Mouse (Mus musculus): ENCODE results near the gene Rab11fip5. TPM values are rescaled to one million over a fixed set of nuclear protein-coding genes. Genes with fewer than 3 reads are reported as not detected.

The Rab11fip5 gene
- total RNA-seq, 2 experiments from 2014 or later = 20.2 to 26.7 TPM

Small RNA genes within 50 kb of the gene (microRNA-seq; reads per million reads assigned to microRNA genes)
- gene Mir705 = 0 reads per million in 2 experiments

Other genes starting within 250 kb of the Rab11fip5 start
- gene Spr, start 236.9 kb downstream of the Rab11fip5 start, total RNA-seq (2021) = 10 to 100 TPM; 45.2 to 45.4 TPM
- not detected for gene Emx1, start 187.2 kb downstream of the Rab11fip5 start, total RNA-seq (2021)
- 1 to 10 TPM; 6.9 TPM for gene Sfxn5, start 41.2 kb downstream of the Rab11fip5 start, total RNA-seq (2021)
- gene Noto, start 49.3 kb upstream of the Rab11fip5 start, total RNA-seq (2021) = not detected
- gene Smyd5, start 57.4 kb upstream of the Rab11fip5 start, total RNA-seq (2021) = 1 to 10 TPM; 6.8 TPM
- gene Cct7, start 76.9 kb upstream of the Rab11fip5 start, total RNA-seq (2021) = 100 to 1,000 TPM; 107 to 117 TPM
- 10 to 100 TPM in 1 of 2 experiments, 1 to 10 TPM in 1; 9.6 to 11.0 TPM for gene Pradc1, start 77.3 kb upstream of the Rab11fip5 start, total RNA-seq (2021)
- under 1 TPM in 1 of 2 experiments, not detected in 1; 0.03 TPM for gene Fbxo41, start 128.4 kb upstream of the Rab11fip5 start, total RNA-seq (2021)
- gene Egr4, start 139.0 kb upstream of the Rab11fip5 start, total RNA-seq (2021) = not detected
- gene Alms1, start 212.9 kb upstream of the Rab11fip5 start, total RNA-seq (2021) = under 1 TPM; 0.69 to 0.82 TPM